Mouse (Mus musculus) spleen, postnatal 36 days (tissue): ENCODE data around the gene Mmp21.

Source experiments
- DNase-seq, 2 experiments: peaks; one replicate each; pipeline ENCODE4 v3.0.0; 2022; ENCODE audit warnings: low spot score in 2 of 2, mixed read lengths in 1 of 2

Gene Mmp21

GRCm38 (mm10) chr7:133662467-133662866 is 17.4 kb downstream of the Mmp21 start:
- no peak for DNase-seq

- no peak for DNase-seq
These were observed 34.1 kb downstream of the Mmp21 start for GRCm38 (mm10) chr7:133645716-133646115.

GRCm38 (mm10) chr7:133638821-133639220 is 41.0 kb downstream of the Mmp21 start:
- no peak for DNase-seq

GRCm38 (mm10) chr7:133638306-133638705 is 41.6 kb downstream of the Mmp21 start:
- DNase-seq = peak; percentile 2 to 14

- DNase-seq = peak; percentile 98 to 99
These were observed 42.2 kb downstream of the Mmp21 start, which contains the start of gene Edrf1 for GRCm38 (mm10) chr7:133637361-133638305. TSS of gene Edrf1 (plus strand) at chr7:133637543.

- DNase-seq = peak; percentile 75 to 80
These were observed 43.0 kb downstream of the Mmp21 start for GRCm38 (mm10) chr7:133636738-133637352.

- no peak for DNase-seq
These were observed 44.8 kb downstream of the Mmp21 start for GRCm38 (mm10) chr7:133634932-133635650.

GRCm38 (mm10) chr7:133632476-133632875 is 47.4 kb downstream of the Mmp21 start:
- DNase-seq = peak; percentile 4 to 37

- no peak for DNase-seq
These were observed 49.0 kb downstream of the Mmp21 start for GRCm38 (mm10) chr7:133630821-133631220.

- DNase-seq = no peak
These were observed 52.5 kb downstream of the Mmp21 start for GRCm38 (mm10) chr7:133627184-133627936.
